Comparison of ENCODE assay signal across 8 mouse cellular contexts in genomic region chr17:87315021-87315531, GRCm38 (mm10). TPM values are rescaled to one million over a fixed set of nuclear protein-coding genes. Genes with fewer than 3 reads are reported as not detected.
A peak's percentile ranks its signal among the peaks of the same experiment; 100 is the strongest.
DNase-seq lines count a peak whose midpoint lies in the region; ATAC-seq and TF ChIP-seq lines count a peak whose summit lies in the region.

No protein-coding gene starts in this region.

- peak; percentile 71 for ATAC-seq in hindbrain, embryonic 11.5 days (ENCODE audit: low FRiP score)
- ATAC-seq in lung, postnatal 0 days, result peak; percentile 75

- peak; percentile 97 for TF ChIP-seq CTCF in lung, postnatal 0 days (IDR thresholded peaks at IDR 0.05)

- no peak overlapping the region for H3K9ac ChIP-seq in hindbrain, embryonic 11.5 days (ENCODE audit: low read depth, low read length)
- H3K9ac ChIP-seq in lung, postnatal 0 days (replicated peaks; ENCODE audit: low read depth), result no peak overlapping the region

- no peak overlapping the region for H3K4me2 ChIP-seq in hindbrain, embryonic 11.5 days (replicated peaks; ENCODE audit: low read depth, low read length)
- peak overlapping the region; percentile 19; the same call in 1 of the 2 replicates for H3K4me2 ChIP-seq in lung, postnatal 0 days (replicated peaks; ENCODE audit: low read depth, low read length)

- H3K27ac ChIP-seq in hindbrain, embryonic 11.5 days (ENCODE audit: low read depth, low read length), result no peak overlapping the region
- 0 out of 2 replicates have a peak overlapping the region, but pooled peaks have one; percentile 3 for H3K27ac ChIP-seq in lung, postnatal 0 days (ENCODE audit: low read length)

- DNase-seq in MEL-GATA-1-ER (ENCODE audit: extremely low read depth, low read depth), result peak; percentile 76
- DNase-seq in cerebellum, adult 8-10 months, result peak; percentile 97
- peak; percentile 84 to 97 for DNase-seq in frontal cortex, adult 2 months (ENCODE audit: extremely low spot score in 1 of 2, low spot score in 1 of 2)
- DNase-seq in hindbrain, embryonic 11.5 days (ENCODE audit: low spot score), result peak; percentile 91
- DNase-seq in layer of hippocampus, adult 9-11 months, result peak; percentile 91
- peak; percentile 90 for DNase-seq in lung, postnatal 0 days (ENCODE audit: low spot score)
- DNase-seq in ovary, postnatal 14 days (ENCODE audit: low spot score), result peak; percentile 94
- peak; percentile 95 for DNase-seq in thymus, postnatal 14 days

- H3K4me1 ChIP-seq in hindbrain, embryonic 11.5 days (replicated peaks; ENCODE audit: control insufficient read depth, insufficient read depth, low read length), result no peaks in the 10 kb centered on the region; the same call in 1 of the 2 replicates
- peaks cover 5% of the 10 kb centered on the region; the same call in 1 of the 2 replicates for H3K4me1 ChIP-seq in lung, postnatal 0 days (ENCODE audit: insufficient read depth, low read depth, low read length)

- H3K4me3 ChIP-seq in hindbrain, embryonic 11.5 days (ENCODE audit: low read depth, low read length), result no peak overlapping the region
- H3K4me3 ChIP-seq in lung, postnatal 0 days (ENCODE audit: low read depth, low read length), result no peak overlapping the region

- TF ChIP-seq EP300 in lung, postnatal 0 days (IDR thresholded peaks at IDR 0.05), result no peak; the same call in 1 of the 2 replicates

- no peaks in the 10 kb centered on the region for H3K27me3 ChIP-seq in hindbrain, embryonic 11.5 days (ENCODE audit: control insufficient read depth, insufficient read depth, low read length)
- H3K27me3 ChIP-seq in lung, postnatal 0 days (replicated peaks; ENCODE audit: insufficient read depth, low read length), result no peaks in the 10 kb centered on the region

- H3K36me3 ChIP-seq in hindbrain, embryonic 11.5 days (ENCODE audit: control insufficient read depth, insufficient read depth, low read length), result no peaks in the 10 kb centered on the region
- H3K36me3 ChIP-seq in lung, postnatal 0 days (ENCODE audit: insufficient read depth, low read length), result no peaks in the 10 kb centered on the region

- H3K9me3 ChIP-seq in hindbrain, embryonic 11.5 days (ENCODE audit: control insufficient read depth, low read length), result no peaks in the 10 kb centered on the region
- no peaks in the 10 kb centered on the region for H3K9me3 ChIP-seq in lung, postnatal 0 days (ENCODE audit: low read length)

- WGBS in hindbrain, embryonic 11.5 days, result 9% methylated on average over 9 of the region's 9 CpGs
- 9% methylated on average over 9 of the region's 9 CpGs for WGBS in lung, postnatal 0 days

RNA-seq across cellular contexts. Expression of gene Ttc7, which starts 32.4 kb away (rescaled TPM):
- 11.2 and 12.0 TPM in 2 replicates for polyA plus RNA-seq in frontal cortex, adult 2 months (2012; rRNA removed)
- polyA plus RNA-seq in hindbrain, embryonic 11.5 days (2014; fragmentation: Nextera tagmentation; extraction: Ambion mirVana), result 2.7 and 3.0 TPM in 2 replicates
- 14.2 and 16.4 TPM in 2 replicates for polyA plus RNA-seq in lung, postnatal 0 days (2015; fragmentation: Nextera tagmentation; extraction: Ambion mirVana)

RNA-seq across cellular contexts. Expression of gene Mcfd2, which starts 49.3 kb away (rescaled TPM):
- 63.4 and 70.0 TPM in 2 replicates for polyA plus RNA-seq in frontal cortex, adult 2 months (2012; rRNA removed)
- 69.4 and 69.8 TPM in 2 replicates for polyA plus RNA-seq in hindbrain, embryonic 11.5 days (2014; fragmentation: Nextera tagmentation; extraction: Ambion mirVana)
- 132 and 145 TPM in 2 replicates for polyA plus RNA-seq in lung, postnatal 0 days (2015; fragmentation: Nextera tagmentation; extraction: Ambion mirVana)
